Mouse (Mus musculus): ENCODE results near the gene Rps2. TPM values are rescaled to one million over a fixed set of nuclear protein-coding genes. Genes with fewer than 3 reads are reported as not detected.

Gene Rps2
- polyA plus RNA-seq, 1 experiment from 2014 or later = 787 TPM

DNA sequence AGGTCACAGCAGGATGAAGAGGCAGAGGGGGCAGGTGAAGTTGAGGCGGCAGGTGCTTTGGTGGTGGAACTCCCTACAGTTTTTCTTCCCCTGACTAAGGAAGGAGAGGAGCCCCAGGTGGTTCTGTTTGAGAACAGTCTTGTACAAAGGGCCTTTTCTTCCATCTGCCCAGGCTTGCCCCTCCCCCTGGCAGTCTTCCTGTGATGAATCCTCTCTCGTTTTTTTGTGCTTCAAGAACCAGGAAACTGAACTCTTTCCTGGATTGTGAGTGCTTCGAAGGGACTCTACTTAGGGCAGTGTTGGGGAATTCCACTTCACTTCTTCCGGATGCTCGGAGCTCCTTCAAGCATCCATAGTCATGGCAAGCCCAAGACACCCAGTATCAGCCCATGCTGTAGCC is 19.9 kb upstream of the Rps2 start:
- no peaks in the 10 kb centered on the region for H3K9me3 ChIP-seq (ENCODE audit: control insufficient read depth, low read length)
- 12% methylated on average over 5 of the region's 5 CpGs for WGBS
- H3K4me2 ChIP-seq (ENCODE audit: low read length) = no peak overlapping the region
- no peak overlapping the region for H3K27ac ChIP-seq (ENCODE audit: low read length)
- no peak overlapping the region for H3K4me3 ChIP-seq (replicated peaks; ENCODE audit: low read length)
- H3K27me3 ChIP-seq (replicated peaks; ENCODE audit: control insufficient read depth, insufficient read depth, low read length) = no peaks in the 10 kb centered on the region
- no peak for ATAC-seq
- H3K9ac ChIP-seq (replicated peaks; ENCODE audit: low read depth, low read length) = no peak overlapping the region
- peaks cover 15% of the 10 kb centered on the region for H3K4me1 ChIP-seq (replicated peaks; ENCODE audit: control insufficient read depth, insufficient read depth, low read length)
- peaks cover 17% of the 10 kb centered on the region for H3K36me3 ChIP-seq (ENCODE audit: control insufficient read depth, insufficient read depth)

DNA sequence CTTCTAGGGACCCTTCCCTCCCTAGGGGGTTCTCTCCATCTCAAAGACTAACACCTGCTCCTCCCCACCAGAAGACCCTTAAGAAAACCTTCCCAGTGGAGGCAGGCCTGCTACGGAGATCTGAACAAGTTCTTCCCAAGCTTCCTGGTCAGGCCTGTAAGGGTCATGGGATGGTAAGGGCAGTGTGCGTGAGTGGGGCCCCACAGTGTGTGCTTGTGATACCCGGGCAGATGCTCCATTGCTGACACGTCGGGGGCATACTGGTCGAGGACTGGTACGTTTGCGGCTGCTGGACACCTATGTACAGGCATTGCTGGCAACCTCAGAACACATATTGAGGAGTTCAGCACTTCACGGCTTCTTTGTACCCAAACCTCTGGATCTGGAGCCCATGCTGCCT is 19.2 kb upstream of the Rps2 start:
- Histone ChIP-seq H3K27me3 (replicated peaks; ENCODE audit: control insufficient read depth, insufficient read depth, low read length) (no peaks in the 10 kb centered on the region), H3K4me3 (replicated peaks; ENCODE audit: low read length) (no peak overlapping the region), H3K9me3 (ENCODE audit: control insufficient read depth, low read length) (no peaks in the 10 kb centered on the region), H3K4me1 (replicated peaks; ENCODE audit: control insufficient read depth, insufficient read depth, low read length) (peaks cover 15% of the 10 kb centered on the region), H3K27ac (ENCODE audit: low read length) (no peak overlapping the region), H3K9ac (replicated peaks; ENCODE audit: low read depth, low read length) (no peak overlapping the region), H3K36me3 (ENCODE audit: control insufficient read depth, insufficient read depth) (peaks cover 17% of the 10 kb centered on the region), H3K4me2 (ENCODE audit: low read length) (no peak overlapping the region)
- ATAC-seq = no peak
- 74% methylated on average over 9 of the region's 9 CpGs for WGBS

DNA sequence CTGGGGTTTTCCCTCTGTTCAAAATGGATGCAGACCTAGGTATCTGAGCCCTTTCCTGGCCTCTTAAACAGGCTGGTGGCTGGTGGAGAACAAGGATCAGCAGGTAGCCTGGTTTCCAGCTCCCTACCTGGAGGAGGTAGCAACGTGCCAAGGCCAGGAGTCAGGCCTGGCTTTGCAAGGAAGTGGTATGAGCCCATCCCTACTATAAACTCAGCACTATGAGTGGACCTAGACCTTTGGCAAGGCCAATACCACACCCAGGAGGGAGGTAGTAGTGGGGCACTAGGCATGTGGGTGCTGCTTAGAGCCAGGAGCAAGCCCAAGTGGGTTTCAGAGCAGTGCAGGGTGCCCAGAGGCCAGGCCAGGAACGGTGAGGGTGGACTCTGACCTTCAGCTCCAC is 18.4 kb upstream of the Rps2 start:
- H3K27ac ChIP-seq (ENCODE audit: low read length) = no peak overlapping the region

DNA sequence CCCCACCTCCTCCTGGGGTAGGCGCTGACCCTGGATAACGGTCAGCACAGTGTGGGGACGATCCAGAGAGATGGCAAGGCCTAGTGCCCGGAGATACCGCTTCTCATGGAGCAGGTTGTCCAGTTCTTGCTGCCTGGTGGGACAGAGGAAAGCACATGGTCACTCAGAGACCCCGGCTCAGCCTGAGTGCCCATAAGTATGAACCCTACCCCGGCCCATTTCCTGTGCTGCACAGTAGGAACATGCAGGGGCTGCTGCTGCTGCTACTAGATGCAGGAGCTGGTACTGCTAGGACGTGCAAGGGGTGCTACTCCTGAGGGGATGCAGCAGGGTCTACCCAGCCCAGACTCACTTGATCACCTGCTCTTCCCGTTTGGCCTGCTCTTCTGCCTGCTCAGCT is 16.7 kb upstream of the Rps2 start:
- H3K27ac ChIP-seq (ENCODE audit: low read length) = no peak overlapping the region
- H3K4me2 ChIP-seq (ENCODE audit: low read length) = no peak overlapping the region
- peaks cover 24% of the 10 kb centered on the region for H3K36me3 ChIP-seq (ENCODE audit: control insufficient read depth, insufficient read depth)
- no peaks in the 10 kb centered on the region for H3K9me3 ChIP-seq (ENCODE audit: control insufficient read depth, low read length)
- ATAC-seq = no peak
- peaks cover 10% of the 10 kb centered on the region for H3K4me1 ChIP-seq (replicated peaks; ENCODE audit: control insufficient read depth, insufficient read depth, low read length)
- no peak overlapping the region for H3K4me3 ChIP-seq (replicated peaks; ENCODE audit: low read length)
- 93% methylated on average over 9 of the region's 9 CpGs for WGBS
- H3K9ac ChIP-seq (replicated peaks; ENCODE audit: low read depth, low read length) = no peak overlapping the region
- no peaks in the 10 kb centered on the region for H3K27me3 ChIP-seq (replicated peaks; ENCODE audit: control insufficient read depth, insufficient read depth, low read length)

More for the DNA sequence above, 18.4 kb upstream of the Rps2 start:
- H3K4me1 ChIP-seq (replicated peaks; ENCODE audit: control insufficient read depth, insufficient read depth, low read length) = peaks cover 15% of the 10 kb centered on the region
- H3K27me3 ChIP-seq (replicated peaks; ENCODE audit: control insufficient read depth, insufficient read depth, low read length) = no peaks in the 10 kb centered on the region
- H3K9ac ChIP-seq (replicated peaks; ENCODE audit: low read depth, low read length) = no peak overlapping the region
- no peak overlapping the region for H3K4me3 ChIP-seq (replicated peaks; ENCODE audit: low read length)
- H3K9me3 ChIP-seq (ENCODE audit: control insufficient read depth, low read length) = no peaks in the 10 kb centered on the region
- no peak for ATAC-seq
- WGBS = 85% methylated on average over 2 of the region's 2 CpGs
- no peak overlapping the region for H3K4me2 ChIP-seq (ENCODE audit: low read length)
- H3K36me3 ChIP-seq (ENCODE audit: control insufficient read depth, insufficient read depth) = peaks cover 23% of the 10 kb centered on the region

DNA sequence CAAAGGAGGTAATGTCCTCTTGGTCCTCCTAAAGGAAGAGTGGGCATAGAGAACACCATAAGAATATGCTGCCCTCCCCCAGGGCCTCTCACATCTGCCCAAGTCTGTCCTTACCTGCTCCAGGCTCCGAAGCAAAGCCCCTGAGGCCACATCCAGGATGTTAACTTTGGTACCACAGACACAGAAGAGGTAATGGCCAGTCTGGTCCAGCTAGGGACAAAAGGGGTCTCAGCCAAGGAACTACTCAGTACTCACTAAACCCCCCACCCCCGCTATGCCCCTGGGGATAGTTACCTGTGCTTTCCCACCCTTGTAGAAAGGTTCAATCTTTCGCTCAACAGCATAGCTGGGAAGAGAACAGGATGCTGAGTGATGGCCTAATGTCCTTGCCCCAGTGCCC is 12.1 kb upstream of the Rps2 start:
- no peak overlapping the region for H3K27ac ChIP-seq (ENCODE audit: low read length)
- H3K9ac ChIP-seq (replicated peaks; ENCODE audit: low read depth, low read length) = no peak overlapping the region
- peaks cover 16% of the 10 kb centered on the region for H3K4me1 ChIP-seq (replicated peaks; ENCODE audit: control insufficient read depth, insufficient read depth, low read length)
- ATAC-seq = no peak
- no peak overlapping the region for H3K4me3 ChIP-seq (replicated peaks; ENCODE audit: low read length)
- no peak overlapping the region for H3K4me2 ChIP-seq (ENCODE audit: low read length)
- no peaks in the 10 kb centered on the region for H3K9me3 ChIP-seq (ENCODE audit: control insufficient read depth, low read length)
- peaks cover 23% of the 10 kb centered on the region for H3K36me3 ChIP-seq (ENCODE audit: control insufficient read depth, insufficient read depth)
- no peaks in the 10 kb centered on the region for H3K27me3 ChIP-seq (replicated peaks; ENCODE audit: control insufficient read depth, insufficient read depth, low read length)
- WGBS = 96% methylated on average over 3 of the region's 3 CpGs

DNA sequence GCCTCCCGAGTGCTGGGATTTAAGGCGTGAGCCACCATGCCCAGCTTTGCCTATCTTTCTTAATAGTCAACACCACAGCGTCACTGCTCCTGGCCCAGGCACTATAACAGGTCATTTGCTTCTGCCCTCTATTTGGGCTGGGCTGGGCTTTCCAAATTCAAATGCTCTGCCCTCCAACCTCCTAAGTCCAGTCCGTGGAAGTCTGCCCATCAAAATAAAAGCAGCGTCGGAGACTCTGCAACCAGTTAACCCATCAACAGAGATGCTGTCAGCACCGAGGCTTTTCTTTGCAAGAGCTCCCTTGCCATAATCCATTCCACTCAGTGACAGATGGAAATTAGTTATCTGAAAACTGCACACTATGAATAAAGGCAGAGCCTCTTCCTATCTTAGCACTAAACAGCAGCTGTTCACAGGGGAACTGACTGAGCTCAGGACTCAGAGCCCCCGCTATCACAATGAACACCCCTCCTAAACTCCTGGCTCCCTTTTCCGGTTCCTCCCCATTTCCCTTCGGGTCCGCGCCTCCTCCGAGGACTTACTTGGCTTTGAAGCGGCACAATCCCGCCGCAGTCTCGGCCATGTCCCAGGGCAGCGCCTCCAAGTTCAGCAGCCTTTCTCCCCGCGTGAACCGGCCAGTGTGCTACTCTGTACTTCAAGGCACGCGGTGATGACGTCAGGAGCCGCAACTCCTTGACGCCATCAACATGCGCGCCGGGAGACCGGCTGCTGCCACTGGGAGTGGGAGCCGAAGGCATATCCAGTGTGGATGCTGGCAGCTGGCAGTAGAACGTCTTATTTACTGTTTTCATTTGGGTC is 10.7 kb upstream of the Rps2 start, which contains the start of gene Tbl3:
TSS of gene Tbl3 (minus strand) at position 679 of the 819 bp plus-strand sequence.
- H3K27ac ChIP-seq (ENCODE audit: low read length) = peak within 1 kb of the TSS; percentile 82
- no peaks in the 10 kb centered on the region for H3K27me3 ChIP-seq (replicated peaks; ENCODE audit: control insufficient read depth, insufficient read depth, low read length)
- H3K4me3 ChIP-seq (replicated peaks; ENCODE audit: low read length) = peak within 1 kb of the TSS; percentile 93
- H3K9ac ChIP-seq (replicated peaks; ENCODE audit: low read depth, low read length) = peak within 1 kb of the TSS; percentile 78
- peaks cover 16% of the 10 kb centered on the region for H3K4me1 ChIP-seq (replicated peaks; ENCODE audit: control insufficient read depth, insufficient read depth, low read length)
- peak within 1 kb of the TSS; percentile 92 for H3K4me2 ChIP-seq (ENCODE audit: low read length)
- 3% methylated on average over 32 of the region's 32 CpGs for WGBS
- peaks cover 9% of the 10 kb centered on the region for H3K36me3 ChIP-seq (ENCODE audit: control insufficient read depth, insufficient read depth)
- ATAC-seq = peak; percentile 95
- H3K9me3 ChIP-seq (ENCODE audit: control insufficient read depth, low read length) = no peaks in the 10 kb centered on the region

DNA sequence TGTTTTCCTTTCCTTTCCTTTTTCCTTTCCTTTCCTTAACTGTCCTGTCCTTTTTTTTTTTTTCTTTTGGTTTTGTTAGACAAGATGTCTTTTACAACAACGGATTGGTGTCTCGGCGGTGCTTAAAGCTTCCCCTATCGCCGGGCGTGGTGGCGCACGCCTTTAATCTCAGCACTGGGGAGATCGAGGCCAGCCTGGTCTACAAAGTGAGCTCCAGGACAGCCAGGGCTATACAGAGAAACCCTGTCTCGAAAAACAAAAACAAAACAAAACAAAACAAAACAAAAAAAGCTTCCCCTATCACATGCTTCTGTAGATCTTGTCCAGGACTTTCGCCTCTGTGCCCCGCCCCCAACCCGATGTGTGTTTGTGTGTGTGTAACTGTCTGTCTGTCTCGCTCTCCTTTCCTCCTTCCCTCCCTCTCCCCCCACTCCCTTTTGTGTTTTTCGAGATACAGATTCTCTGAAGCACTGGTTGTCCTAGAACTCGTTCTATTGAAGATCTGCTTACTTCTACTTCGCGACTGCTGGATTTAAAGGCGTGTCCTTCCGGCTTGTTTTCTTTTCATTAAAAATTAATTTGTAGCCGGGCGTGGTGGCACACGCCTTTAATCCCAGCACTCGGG is 10.0 kb upstream of the Rps2 start:
- 6% methylated on average over 24 of the region's 24 CpGs for WGBS
- H3K27me3 ChIP-seq (replicated peaks; ENCODE audit: control insufficient read depth, insufficient read depth, low read length) = no peaks in the 10 kb centered on the region
- H3K36me3 ChIP-seq (ENCODE audit: control insufficient read depth, insufficient read depth) = peaks cover 8% of the 10 kb centered on the region
- ATAC-seq = peak; percentile 53
- H3K9me3 ChIP-seq (ENCODE audit: control insufficient read depth, low read length) = no peaks in the 10 kb centered on the region
- peak overlapping the region; percentile 82 for H3K27ac ChIP-seq (ENCODE audit: low read length)
- peak overlapping the region; percentile 93 for H3K4me3 ChIP-seq (replicated peaks; ENCODE audit: low read length)
- peaks cover 16% of the 10 kb centered on the region for H3K4me1 ChIP-seq (replicated peaks; ENCODE audit: control insufficient read depth, insufficient read depth, low read length)
- H3K9ac ChIP-seq (replicated peaks; ENCODE audit: low read depth, low read length) = peak overlapping the region; percentile 78
- peak overlapping the region; percentile 92 for H3K4me2 ChIP-seq (ENCODE audit: low read length)

DNA sequence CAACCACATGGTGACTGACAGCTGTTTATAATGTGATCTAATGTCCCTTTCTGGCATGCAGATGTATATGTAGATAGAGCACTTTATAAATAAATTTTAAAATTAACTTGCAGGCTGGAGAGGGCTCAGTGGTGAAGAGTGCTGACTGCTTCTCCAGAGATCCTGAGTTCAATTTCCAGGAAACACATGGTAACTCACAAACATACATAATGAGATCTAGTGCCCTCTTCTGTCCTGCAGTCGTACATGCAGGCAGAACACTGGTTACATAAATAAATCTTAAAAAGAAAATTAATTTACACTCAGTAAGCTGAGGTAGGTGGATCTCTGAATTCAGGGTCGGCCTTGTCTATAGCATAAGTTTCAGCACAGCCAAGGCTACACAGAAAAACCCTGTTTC is 9.3 kb upstream of the Rps2 start:
- H3K9me3 ChIP-seq (ENCODE audit: control insufficient read depth, low read length) = no peaks in the 10 kb centered on the region
- H3K27ac ChIP-seq (ENCODE audit: low read length) = no peak overlapping the region
- no peak overlapping the region for H3K4me3 ChIP-seq (replicated peaks; ENCODE audit: low read length)
- peaks cover 16% of the 10 kb centered on the region for H3K4me1 ChIP-seq (replicated peaks; ENCODE audit: control insufficient read depth, insufficient read depth, low read length)
- no peak for ATAC-seq
- 26% methylated on average over 2 of the region's 2 CpGs for WGBS
- H3K27me3 ChIP-seq (replicated peaks; ENCODE audit: control insufficient read depth, insufficient read depth, low read length) = no peaks in the 10 kb centered on the region
- no peak overlapping the region for H3K4me2 ChIP-seq (ENCODE audit: low read length)
- peaks cover 8% of the 10 kb centered on the region for H3K36me3 ChIP-seq (ENCODE audit: control insufficient read depth, insufficient read depth)
- no peak overlapping the region for H3K9ac ChIP-seq (replicated peaks; ENCODE audit: low read depth, low read length)

DNA sequence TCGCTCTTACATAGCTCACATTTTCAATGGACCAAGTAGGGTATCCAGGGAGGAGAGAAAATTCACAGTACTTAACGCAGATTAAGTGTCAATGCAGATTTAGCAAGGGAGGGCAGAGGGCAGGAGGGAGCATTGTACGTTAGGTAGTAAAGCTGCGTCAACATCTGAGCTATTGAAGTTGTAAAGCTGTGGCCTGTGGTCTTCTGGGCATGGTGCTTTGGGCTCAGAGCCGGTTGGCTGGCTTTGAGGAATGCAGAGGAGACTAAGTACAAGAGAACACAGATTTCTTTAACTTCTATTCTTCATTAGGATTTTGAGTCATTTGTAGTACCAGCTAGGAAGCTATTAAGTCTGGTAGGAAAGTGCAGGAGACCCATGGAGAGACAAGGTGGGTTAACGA is 2.4 kb upstream of the Rps2 start:
- no peaks in the 10 kb centered on the region for H3K36me3 ChIP-seq (ENCODE audit: control insufficient read depth, insufficient read depth)

More for the DNA sequence above, 2.4 kb upstream of the Rps2 start:
- H3K27ac ChIP-seq (ENCODE audit: low read length) = no peak overlapping the region
- H3K4me1 ChIP-seq (replicated peaks; ENCODE audit: control insufficient read depth, insufficient read depth, low read length) = peaks cover 5% of the 10 kb centered on the region
- H3K9ac ChIP-seq (replicated peaks; ENCODE audit: low read depth, low read length) = no peak overlapping the region
- no peak overlapping the region for H3K4me3 ChIP-seq (replicated peaks; ENCODE audit: low read length)
- no peak for ATAC-seq
- no peaks in the 10 kb centered on the region for H3K27me3 ChIP-seq (replicated peaks; ENCODE audit: control insufficient read depth, insufficient read depth, low read length)
- H3K9me3 ChIP-seq (ENCODE audit: control insufficient read depth, low read length) = no peaks in the 10 kb centered on the region
- no peak overlapping the region for H3K4me2 ChIP-seq (ENCODE audit: low read length)
- WGBS = 42% methylated on average over 6 of the region's 6 CpGs

Data from forebrain, embryonic 16.5 days (tissue).